Mouse (Mus musculus) CH12.LX (cell line): ENCODE measurements around the gene Sept9. TPM values are rescaled to one million over a fixed set of nuclear protein-coding genes. Genes with fewer than 3 reads are reported as not detected.

Experiments
- DNase-seq: peaks from one replicate; pipeline ENCODE4 v3.0.0-alpha.2; 2013; ENCODE audit errors: extremely low read depth
- H3K27ac ChIP-seq: 2 replicates; pipeline ENCODE4 v1.5.1; 2012; ENCODE audit warnings: low read depth, mild to moderate bottlenecking, control low read depth, moderate library complexity; ENCODE audit not compliant: insufficient read depth
- H3K27me3 ChIP-seq: replicated peaks from 2 replicates; pipeline ENCODE3; 2012; ENCODE audit warnings: inconsistent platforms
- H3K36me3 ChIP-seq, 2 experiments: replicated peaks in 1 of 2; 2 replicates each; pipeline versions ENCODE3 to v1.6.1; 2012; ENCODE audit warnings: inconsistent platforms in 1 of 2, low read length in 1 of 2, mild to moderate bottlenecking in 1 of 2, mixed read lengths in 1 of 2, moderate library complexity in 1 of 2; ENCODE audit not compliant: control insufficient read depth in 1 of 2, insufficient read depth in 1 of 2
- H3K4me1 ChIP-seq, 2 experiments: 2 replicates each; pipeline ENCODE4 v1.6.1; 2012; ENCODE audit warnings: inconsistent platforms in 1 of 2, moderate library complexity in 1 of 2; ENCODE audit not compliant: insufficient read depth in 2 of 2, control insufficient read depth in 1 of 2
- H3K4me2 ChIP-seq: 2 replicates; pipeline ENCODE4 v1.6.1; 2012; ENCODE audit warnings: low read depth, mild to moderate bottlenecking, control low read depth; ENCODE audit not compliant: poor library complexity, insufficient read depth, severe bottlenecking
- H3K4me3 ChIP-seq, 3 experiments: fragments of 150-350 bp in 1 of 3; sonication (generic) in 1 of 3; replicated peaks in 1 of 3; 2 replicates each; pipeline versions ENCODE3 to v1.5.1; 2011 to 2012; ENCODE audit warnings: low read depth in 2 of 3, low read length in 2 of 3, mild to moderate bottlenecking in 2 of 3, moderate library complexity in 2 of 3, control low read depth in 1 of 3, improper control_type of control experiment in 1 of 3, inconsistent platforms in 1 of 3, mixed read lengths in 1 of 3; ENCODE audit not compliant: poor library complexity in 1 of 3
- H3K79me2 ChIP-seq: replicated peaks from 2 replicates; pipeline ENCODE4 v1.6.1; 2012; ENCODE audit warnings: mild to moderate bottlenecking, moderate library complexity; ENCODE audit not compliant: control insufficient read depth, poor library complexity, insufficient read depth, severe bottlenecking; ENCODE audit errors: extremely low read depth
- H3K9ac ChIP-seq: 2 replicates; pipeline ENCODE4 v1.6.1; 2012; ENCODE audit warnings: low read depth, mild to moderate bottlenecking, control low read depth, moderate library complexity; ENCODE audit not compliant: insufficient read depth
- H3K9me3 ChIP-seq: replicated peaks from 2 replicates; pipeline ENCODE3; 2012; ENCODE audit warnings: low read length, inconsistent platforms, mixed read lengths
- BHLHE40 ChIP-seq: IDR thresholded peaks from 2 replicates; pipeline ENCODE4 v1.6.1; 2011; ENCODE audit warnings: mild to moderate bottlenecking, low read depth, low read length, improper control_type of control experiment
- CHD1 ChIP-seq: IDR thresholded peaks from 2 replicates; pipeline ENCODE4 v1.6.1; 2012; ENCODE audit warnings: low read depth, low read length, improper control_type of control experiment, inconsistent platforms
- CHD2 ChIP-seq: IDR thresholded peaks from 2 replicates; pipeline ENCODE4 v1.6.1; 2011; ENCODE audit warnings: low read length, improper control_type of control experiment
- CTCF ChIP-seq, 2 experiments: IDR thresholded peaks in 1 of 2; conservative IDR thresholded peaks in 1 of 2; 2 replicates each; pipeline ENCODE4 v1.5.1; 2011 to 2012; ENCODE audit warnings: low read depth in 2 of 2, low read length in 2 of 2, improper control_type of control experiment in 1 of 2, inconsistent platforms in 1 of 2, mild to moderate bottlenecking in 1 of 2, moderate library complexity in 1 of 2
- E2F4 ChIP-seq: IDR thresholded peaks from 2 replicates; pipeline ENCODE4 v1.6.1; 2011; ENCODE audit warnings: low read depth, low read length, improper control_type of control experiment; ENCODE audit not compliant: insufficient replicate concordance
- EP300 ChIP-seq: IDR thresholded peaks from 2 replicates; pipeline ENCODE4 v1.6.1; 2011; ENCODE audit warnings: low read length, improper control_type of control experiment
- ETS1 ChIP-seq: conservative IDR thresholded peaks from 2 replicates; pipeline ENCODE4 v1.6.1; 2012; ENCODE audit warnings: low read depth, mild to moderate bottlenecking, inconsistent platforms, low read length, improper control_type of control experiment, moderate library complexity
- GABPA ChIP-seq: IDR thresholded peaks from 2 replicates; pipeline ENCODE4 v1.6.1; 2012; ENCODE audit warnings: low read depth, low read length, improper control_type of control experiment, inconsistent platforms; ENCODE audit not compliant: insufficient replicate concordance
- IRF4 ChIP-seq: IDR thresholded peaks from 2 replicates; pipeline ENCODE4 v1.6.1; 2014; ENCODE audit warnings: low read depth, mild to moderate bottlenecking, inconsistent platforms, low read length, improper control_type of control experiment
- JUN ChIP-seq: IDR thresholded peaks from 2 replicates; pipeline ENCODE4 v1.6.1; 2011; ENCODE audit warnings: low read depth, mild to moderate bottlenecking, low read length, improper control_type of control experiment, moderate library complexity; ENCODE audit not compliant: insufficient read depth
- MAX ChIP-seq: IDR thresholded peaks from 2 replicates; pipeline ENCODE4 v1.6.1; 2011; ENCODE audit warnings: low read length, improper control_type of control experiment
- MAZ ChIP-seq: IDR thresholded peaks from 2 replicates; pipeline ENCODE4 v1.6.1; 2012; ENCODE audit warnings: low read depth, mild to moderate bottlenecking, inconsistent platforms, low read length, improper control_type of control experiment, moderate library complexity
- MXI1 ChIP-seq: IDR thresholded peaks from 2 replicates; pipeline ENCODE4 v1.6.1; 2011; ENCODE audit warnings: mild to moderate bottlenecking, low read depth, low read length, improper control_type of control experiment
- MYC ChIP-seq: IDR thresholded peaks from 2 replicates; pipeline ENCODE4 v1.6.1; 2011; ENCODE audit warnings: low read depth, mild to moderate bottlenecking, improper control_type of control experiment, low read length
- PAX5 ChIP-seq: IDR thresholded peaks from 2 replicates; pipeline ENCODE4 v1.6.1; 2012; ENCODE audit warnings: low read length, inconsistent platforms, mixed read lengths
- POLR2A ChIP-seq: IDR thresholded peaks from 2 replicates; pipeline ENCODE4 v1.6.1; 2011; ENCODE audit warnings: low read depth, mild to moderate bottlenecking, improper control_type of control experiment, low read length
- RAD21 ChIP-seq: IDR thresholded peaks from 2 replicates; pipeline ENCODE4 v1.6.1; 2011; ENCODE audit warnings: low read depth, mild to moderate bottlenecking, low read length, improper control_type of control experiment, moderate library complexity
- SIN3A ChIP-seq: IDR thresholded peaks from 2 replicates; pipeline ENCODE4 v1.6.1; 2012; ENCODE audit warnings: low read length, improper control_type of control experiment, inconsistent platforms
- TBP ChIP-seq: conservative IDR thresholded peaks from 2 replicates; pipeline ENCODE4 v1.6.1; 2011; ENCODE audit warnings: low read depth, low read length, improper control_type of control experiment
- UBTF ChIP-seq: IDR thresholded peaks from 2 replicates; pipeline ENCODE4 v1.6.1; 2012; ENCODE audit warnings: low read depth, mild to moderate bottlenecking, inconsistent platforms, low read length, improper control_type of control experiment, moderate library complexity
- ZC3H11A ChIP-seq: IDR thresholded peaks from 2 replicates; pipeline ENCODE4 v1.6.1; 2012; ENCODE audit warnings: low read depth, mild to moderate bottlenecking, inconsistent platforms, low read length, improper control_type of control experiment
- ZKSCAN1 ChIP-seq: IDR thresholded peaks from 2 replicates; pipeline ENCODE4 v1.6.1; 2012; ENCODE audit warnings: low read depth, inconsistent platforms, low read length, improper control_type of control experiment, borderline replicate concordance
- ZMIZ1 ChIP-seq: IDR thresholded peaks from 2 replicates; pipeline ENCODE4 v1.6.1; 2012; ENCODE audit warnings: low read depth, mild to moderate bottlenecking, inconsistent platforms, low read length, improper control_type of control experiment
- dilution Hi-C: fragments of 300-500 bp; cut with MboI; formaldehyde crosslinking; loops from 2 replicates; pipeline ENCODE4 v1.14.3; 2020; ENCODE audit warnings: low sequenced_read_pairs; ENCODE audit not compliant: extremely low pct_unique_long_range_greater_than_20kb, extremely low pct_ligation_motif_present
- in situ Hi-C: fragments of 300-500 bp; cut with MboI; formaldehyde crosslinking; loops from 3 replicates; pipeline ENCODE4 v1.14.3; 2019; ENCODE audit warnings: low sequenced_read_pairs, low pct_ligation_motif_present, low pct_unique_long_range_greater_than_20kb, mixed read lengths
- polyA plus RNA-seq: library from polyadenylated mRNA; unstranded; fragments of >175 nt; gene quantifications from 2 replicates; pipeline ENCODE4 v1.2.1, GENCODE M21; 2012; ENCODE audit warnings: low read depth; ENCODE audit not compliant: insufficient read length
- total RNA-seq, 2 experiments: library from RNA; depleted of rRNA; stranded (reverse); fragments of 300-350 nt in 1 of 2; fragments of >200 nt in 1 of 2; gene quantifications; 2 replicates each; pipeline ENCODE4 v1.2.3; 2012 to 2014

Gene Sept9
- total and polyA plus RNA-seq, 3 experiments: 47.6 to 128 (median 110) TPM

DNA sequence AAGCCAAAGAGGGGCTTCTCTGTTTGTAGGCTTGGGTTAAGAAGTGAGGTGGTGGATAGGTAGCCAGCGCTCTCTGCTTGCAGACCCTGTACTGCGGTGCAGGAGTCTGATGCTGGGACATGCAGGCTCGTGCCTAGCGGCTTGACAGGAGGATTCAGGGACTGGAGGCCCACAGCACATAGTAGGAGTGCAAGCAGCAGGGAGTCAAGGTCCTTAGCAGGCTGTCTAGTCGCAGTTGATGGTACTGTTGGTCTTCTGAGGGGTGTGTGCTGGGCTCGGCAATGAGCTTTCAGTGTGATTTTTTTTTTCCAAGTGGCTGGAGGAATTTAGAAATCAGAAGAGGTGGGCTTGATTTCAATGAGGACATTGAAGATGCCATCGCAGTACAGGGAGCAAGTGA, 48.0 kb upstream of the Sept9 start:
- peaks cover 57 to 89% of the 10 kb centered on the region in 2 experiments for H3K36me3 ChIP-seq
- peaks cover 39 to 78% of the 10 kb centered on the region in 2 experiments for H3K4me1 ChIP-seq
- dilution Hi-C loops: no loop called here
- no peak for TF ChIP-seq MAZ
- TF ChIP-seq ZMIZ1: no peak
- no peak for TF ChIP-seq PAX5
- peak; percentile 55 for TF ChIP-seq ZKSCAN1
- no peak for TF ChIP-seq BHLHE40
- TF ChIP-seq MXI1: no peak
- no peak for TF ChIP-seq CHD1
- H3K4me2 ChIP-seq: no peak overlapping the region
- no peaks in the 10 kb centered on the region for H3K79me2 ChIP-seq
- no peaks in the 10 kb centered on the region for H3K27me3 ChIP-seq
- no peak overlapping the region for H3K4me3 ChIP-seq
- H3K9me3 ChIP-seq: no peaks in the 10 kb centered on the region
- DNase-seq: no peak
- in situ Hi-C loops: no loop called here
- H3K9ac ChIP-seq: no peak overlapping the region
- H3K27ac ChIP-seq: no peak overlapping the region

DNA sequence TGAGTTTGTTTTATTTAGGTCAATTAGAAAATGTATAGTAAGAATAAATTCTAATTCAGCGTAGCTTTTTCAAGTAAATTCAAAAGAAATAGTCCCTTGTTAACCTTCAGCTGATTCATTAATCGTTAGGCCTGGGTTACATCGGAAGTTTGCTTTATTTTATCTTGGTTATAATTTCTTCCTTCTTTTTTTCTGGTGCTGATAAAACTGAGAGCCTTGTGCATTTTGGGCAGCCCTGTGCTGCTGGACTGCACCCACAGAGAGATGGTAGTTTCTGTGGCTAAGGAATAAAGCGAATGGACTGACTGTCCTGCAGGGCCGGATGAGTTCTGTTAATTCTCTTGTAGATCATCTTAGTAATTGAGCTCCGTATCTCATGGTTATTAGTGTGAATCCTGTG, 46.9 kb upstream of the Sept9 start:
- H3K4me3 ChIP-seq: no peak overlapping the region
- H3K9ac ChIP-seq: no peak overlapping the region
- DNase-seq: no peak
- in situ Hi-C loops (no loop called here), dilution Hi-C loops (no loop called here)
- H3K79me2 ChIP-seq: no peaks in the 10 kb centered on the region
- H3K36me3 ChIP-seq: peaks cover 55 to 88% of the 10 kb centered on the region in 2 experiments
- H3K27me3 ChIP-seq: no peaks in the 10 kb centered on the region
- H3K9me3 ChIP-seq: no peaks in the 10 kb centered on the region
- H3K27ac ChIP-seq: no peak overlapping the region
- peaks cover 39 to 71% of the 10 kb centered on the region in 2 experiments for H3K4me1 ChIP-seq
- no peak overlapping the region for H3K4me2 ChIP-seq
- TF ChIP-seq TBP (no peak), ZMIZ1 (no peak), GABPA (no peak), MAX (no peak), RAD21 (no peak), IRF4 (no peak), BHLHE40 (no peak), E2F4 (no peak), PAX5 (no peak), EP300 (no peak), CTCF (conservative IDR thresholded peaks at IDR 0.05 in 1 of 2, IDR thresholded peaks at IDR 0.05 in 1 of 2; ENCODE audit: low read depth in 2 of 2, low read length in 2 of 2) (no peak), CHD2 (no peak), MYC (no peak), UBTF (no peak), SIN3A (no peak), ETS1 (no peak), POLR2A (no peak), JUN (no peak), ZC3H11A (no peak)
